Mouse (Mus musculus) liver, embryonic 12.5 days (tissue): Measurements from ENCODE around the gene Kcnk16. TPM values are rescaled to one million over a fixed set of nuclear protein-coding genes. Genes with fewer than 3 reads are reported as not detected.

Source experiments
- ATAC-seq: fragments of 200-750 bp; cut with Nextera tagmentation; 2 replicates; pipeline ENCODE4 v1.8.0; 2017; ENCODE audit warnings: moderate number of reproducible peaks, mild to moderate bottlenecking, moderate library complexity
- H3K27ac ChIP-seq: fragments of 300-500 bp; sonication (generic); 2 replicates; pipeline ENCODE4 v1.5.1; 2016; ENCODE audit warnings: mild to moderate bottlenecking
- H3K27me3 ChIP-seq: fragments of 300-500 bp; sonication (generic); replicated peaks from 2 replicates; pipeline ENCODE4 v1.6.1; 2016; ENCODE audit warnings: mild to moderate bottlenecking, moderate library complexity
- H3K36me3 ChIP-seq: fragments of 300-500 bp; sonication (generic); 2 replicates; pipeline ENCODE4 v1.6.1; 2016; ENCODE audit warnings: mild to moderate bottlenecking, moderate library complexity
- H3K4me1 ChIP-seq: fragments of 300-500 bp; sonication (generic); 2 replicates; pipeline ENCODE4 v1.6.1; 2016
- H3K4me2 ChIP-seq: fragments of 300-500 bp; sonication (generic); 2 replicates; pipeline ENCODE4 v1.6.1; 2016; ENCODE audit warnings: mild to moderate bottlenecking, moderate library complexity
- H3K4me3 ChIP-seq: fragments of 300-500 bp; sonication (generic); 2 replicates; pipeline ENCODE4 v1.5.1; 2016; ENCODE audit warnings: mild to moderate bottlenecking, moderate library complexity
- H3K9ac ChIP-seq: fragments of 300-500 bp; sonication (generic); 2 replicates; pipeline ENCODE4 v1.6.1; 2016; ENCODE audit warnings: mild to moderate bottlenecking, moderate library complexity
- H3K9me3 ChIP-seq: fragments of 300-500 bp; sonication (generic); replicated peaks from 2 replicates; pipeline ENCODE4 v1.6.1; 2016; ENCODE audit warnings: mild to moderate bottlenecking, moderate library complexity
- WGBS: fragments of 180-500 bp; shearing (Covaris S2); methylation state at CpG from one replicate; pipeline ENCODE4 v1.1.7; 2016; ENCODE audit not compliant: insufficient replicate concordance; 5-methylcytosine and 5-hydroxymethylcytosine counted together
- polyA plus RNA-seq: library from polyadenylated mRNA; unstranded; fragments of >200 nt; fragmentation: Nextera tagmentation; extraction: Ambion mirVana; gene quantifications from 2 replicates; pipeline ENCODE4 v1.2.1, GENCODE M21; 2016

The Kcnk16 gene
- polyA plus RNA-seq, 1 experiment from 2014 or later: 1.4 TPM

DNA sequence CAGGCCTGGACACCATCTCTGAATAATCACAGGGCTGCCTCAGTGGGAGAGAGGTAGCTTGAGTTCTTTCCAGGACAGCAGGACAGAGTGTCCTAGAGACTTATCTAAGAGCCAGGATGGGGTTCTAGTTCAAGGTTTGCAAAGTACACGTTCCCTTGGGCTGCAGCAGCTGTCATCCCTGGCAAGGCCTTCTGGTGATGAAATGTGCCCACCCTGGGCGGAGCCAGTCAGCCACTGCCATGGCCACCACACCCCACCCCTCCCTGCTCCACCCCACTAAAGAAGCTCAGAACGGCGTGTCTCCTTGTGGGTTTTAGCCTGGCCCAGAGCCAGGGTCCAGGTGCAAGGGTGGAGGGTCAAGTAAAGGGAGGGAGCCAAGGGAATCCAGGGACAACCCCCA is 40.7 kb downstream of the Kcnk16 start:
- Histone ChIP-seq H3K36me3 (no peaks in the 10 kb centered on the region), H3K27me3 (0 out of 2 replicates have a peak, but pooled peaks cover 3% of the 10 kb centered on the region), H3K9ac (no peak overlapping the region), H3K4me1 (peaks cover 5% of the 10 kb centered on the region), H3K4me3 (no peak overlapping the region), H3K9me3 (no peaks in the 10 kb centered on the region), H3K27ac (no peak overlapping the region), H3K4me2 (no peak overlapping the region)
- 27% methylated on average over 4 of the region's 4 CpGs for WGBS
- ATAC-seq: no peak

GRCm38 (mm10) chr14:20226982-20227381 is 42.0 kb downstream of the Kcnk16 start:
- no peaks in the 10 kb centered on the region for H3K36me3 ChIP-seq
- H3K27ac ChIP-seq: no peak overlapping the region
- no peak overlapping the region for H3K4me3 ChIP-seq
- peaks cover 5% of the 10 kb centered on the region for H3K4me1 ChIP-seq
- H3K4me2 ChIP-seq: no peak overlapping the region
- ATAC-seq: no peak
- WGBS: 58% methylated on average over 2 of the region's 2 CpGs
- 0 out of 2 replicates have a peak, but pooled peaks cover 3% of the 10 kb centered on the region for H3K27me3 ChIP-seq
- no peaks in the 10 kb centered on the region for H3K9me3 ChIP-seq
- H3K9ac ChIP-seq: no peak overlapping the region

DNA sequence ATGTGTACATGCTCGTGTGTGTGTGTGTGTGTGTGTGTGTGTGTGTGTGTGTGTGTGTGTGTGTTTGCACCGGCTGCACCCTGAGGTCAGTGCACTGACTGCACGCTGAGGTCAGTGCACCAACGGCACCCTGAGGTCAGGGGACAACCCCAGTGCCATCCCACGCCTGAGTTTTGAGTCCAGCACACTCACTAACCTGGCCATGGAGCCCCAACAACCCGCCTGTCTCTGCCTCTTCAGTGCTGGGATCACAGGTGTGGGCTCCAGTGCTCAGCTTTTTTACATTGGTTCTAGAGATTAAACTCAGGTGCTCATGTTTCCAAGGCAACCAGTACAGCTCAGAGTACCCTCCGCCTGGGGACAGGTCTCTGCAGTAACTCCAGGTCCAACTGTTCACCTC is 42.5 kb downstream of the Kcnk16 start:
- H3K4me2 ChIP-seq: no peak overlapping the region
- 0 out of 2 replicates have a peak, but pooled peaks cover 3% of the 10 kb centered on the region for H3K27me3 ChIP-seq
- peaks cover 5% of the 10 kb centered on the region for H3K4me1 ChIP-seq
- H3K36me3 ChIP-seq: no peaks in the 10 kb centered on the region
- no peak overlapping the region for H3K4me3 ChIP-seq
- 59% methylated on average over 7 of the region's 7 CpGs for WGBS
- peak; percentile 32; the same call in 1 of the 2 replicates for ATAC-seq
- H3K9ac ChIP-seq: no peak overlapping the region
- no peaks in the 10 kb centered on the region for H3K9me3 ChIP-seq
- no peak overlapping the region for H3K27ac ChIP-seq

DNA sequence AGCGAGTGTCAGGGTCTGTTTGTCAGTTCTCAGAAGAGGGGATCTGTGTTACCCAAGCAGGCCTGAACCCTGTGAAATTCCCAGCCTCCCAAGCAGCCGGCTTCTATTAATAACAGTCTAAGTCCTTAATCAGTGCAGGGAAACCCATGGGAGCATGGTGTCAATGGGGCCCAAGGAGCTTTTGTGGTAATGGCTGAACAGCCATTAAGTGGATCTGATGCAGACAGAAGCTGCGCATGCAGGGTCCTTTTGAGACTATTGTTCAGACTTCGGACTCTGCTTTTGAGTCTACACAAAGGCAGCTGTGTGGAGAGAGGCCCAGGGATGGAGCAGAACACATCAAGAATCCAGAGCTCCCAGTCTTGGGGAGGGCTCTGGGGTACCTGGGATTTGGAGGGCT is 43.5 kb downstream of the Kcnk16 start:
- Histone ChIP-seq H3K27ac (no peak overlapping the region), H3K9me3 (no peaks in the 10 kb centered on the region)
- 67% methylated on average over 4 of the region's 4 CpGs for WGBS

DNA sequence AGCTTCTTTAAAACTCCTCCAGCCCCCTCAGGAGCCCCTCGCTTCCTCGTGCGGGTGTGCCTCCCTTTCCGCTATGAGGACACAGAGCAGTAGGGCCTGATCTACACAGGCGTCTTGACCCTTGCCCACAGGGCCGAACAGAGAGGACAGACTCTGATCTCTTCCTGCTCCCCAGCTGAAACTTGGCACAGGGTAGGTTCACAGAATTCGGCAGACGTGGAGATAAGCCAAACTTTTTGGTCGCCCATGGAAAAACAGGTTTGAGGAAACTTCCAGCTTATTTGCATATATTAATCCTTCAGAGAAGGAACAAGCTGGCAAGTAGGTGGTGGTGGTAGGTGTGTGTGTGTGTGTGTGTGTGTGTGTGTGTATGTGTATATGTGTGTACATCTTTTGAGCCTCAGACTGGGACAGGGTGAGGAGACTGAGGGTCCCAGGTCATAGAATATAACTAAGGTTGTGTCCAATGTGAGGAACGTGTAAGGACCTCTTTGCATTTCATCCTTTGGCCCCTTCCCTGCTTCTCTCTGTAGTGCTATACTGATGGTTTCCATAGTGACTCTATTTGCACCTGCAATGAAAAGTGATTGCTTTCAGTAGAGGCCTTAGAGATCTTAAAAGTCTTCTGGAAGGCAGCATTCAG is 44.3 kb downstream of the Kcnk16 start:
- ATAC-seq: no peak
- 0 out of 2 replicates have a peak, but pooled peaks cover 3% of the 10 kb centered on the region for H3K27me3 ChIP-seq
- H3K9me3 ChIP-seq: no peaks in the 10 kb centered on the region
- no peak overlapping the region for H3K27ac ChIP-seq
- no peaks in the 10 kb centered on the region for H3K36me3 ChIP-seq
- H3K4me1 ChIP-seq: peaks cover 5% of the 10 kb centered on the region
- H3K4me3 ChIP-seq: no peak overlapping the region
- H3K9ac ChIP-seq: no peak overlapping the region
- 64% methylated on average over 10 of the region's 10 CpGs for WGBS
- H3K4me2 ChIP-seq: no peak overlapping the region

More for the DNA sequence above, 43.5 kb downstream of the Kcnk16 start:
- Histone ChIP-seq H3K4me2 (no peak overlapping the region), H3K36me3 (no peaks in the 10 kb centered on the region), H3K4me3 (no peak overlapping the region), H3K27me3 (0 out of 2 replicates have a peak, but pooled peaks cover 3% of the 10 kb centered on the region), H3K4me1 (peaks cover 5% of the 10 kb centered on the region), H3K9ac (no peak overlapping the region)
- no peak for ATAC-seq

- 62% methylated on average over 4 of the region's 4 CpGs for WGBS
- Histone ChIP-seq H3K27me3 (0 out of 2 replicates have a peak, but pooled peaks cover 3% of the 10 kb centered on the region), H3K9me3 (no peaks in the 10 kb centered on the region), H3K9ac (no peak overlapping the region), H3K27ac (no peak overlapping the region), H3K4me1 (peaks cover 5% of the 10 kb centered on the region), H3K4me3 (no peak overlapping the region), H3K4me2 (no peak overlapping the region), H3K36me3 (no peaks in the 10 kb centered on the region)
- no peak for ATAC-seq
Observed at GRCm38 (mm10) chr14:20224163-20224562, 44.8 kb downstream of the Kcnk16 start.

- no peak overlapping the region for H3K9ac ChIP-seq
- no peaks in the 10 kb centered on the region for H3K36me3 ChIP-seq
- 38% methylated on average over 5 of the region's 5 CpGs for WGBS
Observed at GRCm38 (mm10) chr14:20223253-20223652, 45.7 kb downstream of the Kcnk16 start.

GRCm38 (mm10) chr14:20221083-20221482 is 47.9 kb downstream of the Kcnk16 start:
- H3K4me2 ChIP-seq: no peak overlapping the region
- no peaks in the 10 kb centered on the region for H3K9me3 ChIP-seq
- no peak overlapping the region for H3K4me3 ChIP-seq
- H3K9ac ChIP-seq: no peak overlapping the region
- no peaks in the 10 kb centered on the region for H3K27me3 ChIP-seq
- H3K4me1 ChIP-seq: no peaks in the 10 kb centered on the region
- no peaks in the 10 kb centered on the region for H3K36me3 ChIP-seq
- no peak for ATAC-seq
- no peak overlapping the region for H3K27ac ChIP-seq
- WGBS: 72% methylated on average over 7 of the region's 7 CpGs

More at GRCm38 (mm10) chr14:20223253-20223652, 45.7 kb downstream of the Kcnk16 start:
- no peaks in the 10 kb centered on the region for H3K9me3 ChIP-seq
- no peak overlapping the region for H3K4me3 ChIP-seq
- peaks cover under 1% of the 10 kb centered on the region; the same call in 1 of the 2 replicates for H3K4me1 ChIP-seq
- H3K27ac ChIP-seq: no peak overlapping the region
- no peak overlapping the region for H3K4me2 ChIP-seq
- 0 out of 2 replicates have a peak, but pooled peaks cover 3% of the 10 kb centered on the region for H3K27me3 ChIP-seq
- no peak for ATAC-seq

GRCm38 (mm10) chr14:20219849-20220248 is 49.1 kb downstream of the Kcnk16 start:
- Histone ChIP-seq H3K9me3 (no peaks in the 10 kb centered on the region), H3K4me2 (no peak overlapping the region), H3K4me1 (no peaks in the 10 kb centered on the region), H3K9ac (no peak overlapping the region), H3K36me3 (no peaks in the 10 kb centered on the region), H3K27ac (no peak overlapping the region), H3K27me3 (no peaks in the 10 kb centered on the region), H3K4me3 (no peak overlapping the region)
- 56% methylated on average over 1 of the region's 1 CpGs for WGBS
- no peak for ATAC-seq

- peaks cover 4% of the 10 kb centered on the region for H3K4me1 ChIP-seq
- no peak overlapping the region for H3K9ac ChIP-seq
- H3K27me3 ChIP-seq: no peaks in the 10 kb centered on the region
- no peak overlapping the region for H3K27ac ChIP-seq
- H3K9me3 ChIP-seq: no peaks in the 10 kb centered on the region
- WGBS: 47% methylated on average over 3 of the region's 3 CpGs
- no peaks in the 10 kb centered on the region for H3K36me3 ChIP-seq
- ATAC-seq: no peak
- no peak overlapping the region for H3K4me2 ChIP-seq
- H3K4me3 ChIP-seq: no peak overlapping the region
Observed at GRCm38 (mm10) chr14:20217299-20217864, 51.6 kb downstream of the Kcnk16 start.

DNA sequence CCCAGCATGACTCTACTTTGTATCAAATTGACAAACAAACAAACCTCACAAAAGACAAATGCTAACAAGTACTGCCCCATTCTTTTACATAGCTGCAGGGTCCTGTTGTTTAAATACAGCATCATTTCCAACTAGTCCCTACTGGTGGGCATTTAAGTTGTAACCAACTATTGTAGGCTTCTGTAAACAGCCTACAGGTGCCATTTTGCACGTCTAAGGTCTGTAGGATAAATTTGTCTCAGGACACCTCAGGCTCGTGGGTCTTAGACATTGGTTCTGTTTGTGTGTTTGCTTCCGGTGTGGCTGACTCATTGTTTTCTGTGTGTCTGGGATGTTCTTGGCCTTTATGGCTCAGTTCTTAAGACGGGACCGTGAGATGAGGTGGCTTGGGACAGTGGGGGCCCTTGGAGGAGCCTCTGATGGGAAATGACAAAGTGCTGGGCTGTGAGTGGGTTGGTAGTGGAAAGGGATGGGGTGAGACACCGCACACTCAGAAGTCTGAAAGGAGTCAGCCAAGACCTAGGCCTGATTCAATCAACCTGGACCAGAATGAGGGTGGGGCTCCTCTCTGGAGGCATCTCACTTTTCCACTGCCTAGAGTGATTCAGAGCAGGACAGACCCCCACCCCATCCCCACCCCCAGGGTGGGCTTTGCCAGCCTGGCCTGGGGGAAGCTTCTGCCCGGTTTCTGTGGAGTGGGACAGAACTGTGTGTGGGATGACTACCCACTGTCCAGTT is 52.3 kb downstream of the Kcnk16 start:
- ATAC-seq: no peak
- H3K4me1 ChIP-seq: peaks cover 11% of the 10 kb centered on the region
- no peak overlapping the region for H3K27ac ChIP-seq
- 68% methylated on average over 7 of the region's 7 CpGs for WGBS
- no peaks in the 10 kb centered on the region for H3K9me3 ChIP-seq
- H3K36me3 ChIP-seq: no peaks in the 10 kb centered on the region
- H3K9ac ChIP-seq: no peak overlapping the region
- no peak overlapping the region for H3K4me3 ChIP-seq
- H3K4me2 ChIP-seq: no peak overlapping the region
- H3K27me3 ChIP-seq: no peaks in the 10 kb centered on the region

DNA sequence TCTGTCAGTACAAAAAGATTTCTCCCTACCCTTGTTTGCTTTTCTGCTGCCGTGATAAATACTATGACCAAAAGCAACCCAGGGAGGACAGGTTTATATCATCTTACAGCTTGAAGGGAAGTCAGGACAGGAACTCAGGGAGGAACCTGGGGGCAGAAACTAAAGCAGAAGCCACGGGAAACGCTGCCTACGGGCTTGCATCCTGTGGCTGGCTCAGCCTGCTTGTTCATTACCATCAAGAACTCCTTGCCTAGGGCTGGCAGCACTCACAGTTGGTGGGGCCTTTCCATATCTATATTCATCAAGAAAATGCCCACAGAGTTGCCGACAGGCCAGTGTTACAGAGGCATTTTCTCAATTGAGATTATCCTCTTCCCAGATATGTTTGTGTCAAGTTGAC is 53.2 kb downstream of the Kcnk16 start:
- no peaks in the 10 kb centered on the region for H3K36me3 ChIP-seq
- no peak overlapping the region for H3K4me2 ChIP-seq
- H3K4me3 ChIP-seq: no peak overlapping the region
- 17% methylated on average over 5 of the region's 5 CpGs for WGBS
- ATAC-seq: no peak
- no peaks in the 10 kb centered on the region for H3K27me3 ChIP-seq
- H3K9ac ChIP-seq: no peak overlapping the region
- no peaks in the 10 kb centered on the region for H3K9me3 ChIP-seq
- H3K4me1 ChIP-seq: peaks cover 17% of the 10 kb centered on the region
- no peak overlapping the region for H3K27ac ChIP-seq
